Mouse (Mus musculus): Measurements from ENCODE around the gene Trpv3. TPM values are rescaled to one million over a fixed set of nuclear protein-coding genes. Genes with fewer than 3 reads are reported as not detected.

Trpv3 gene
- polyA plus RNA-seq, 1 experiment: not detected

DNA sequence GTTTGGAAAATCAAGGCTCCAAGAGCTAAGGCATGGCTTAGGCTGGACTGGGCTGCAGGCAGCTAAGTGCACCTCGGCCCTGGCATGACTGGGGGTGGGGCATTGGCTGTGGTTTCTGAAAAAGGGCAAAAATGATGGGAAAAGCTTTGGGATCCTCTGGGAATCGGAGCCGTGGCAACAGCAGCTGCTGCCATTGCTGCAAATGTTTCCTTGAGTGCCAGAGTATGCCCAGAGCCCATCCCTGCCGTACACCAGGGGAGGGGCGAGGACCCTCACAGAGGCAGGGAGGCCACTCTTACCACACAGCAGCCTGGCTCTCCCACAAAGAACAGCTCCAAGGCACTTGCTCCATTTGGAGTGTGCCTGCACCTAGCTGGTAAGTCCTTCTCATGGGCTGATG lies 33.2 kb upstream of the Trpv3 start, which contains the start of gene Trpv1:
TSS of gene Trpv1 (plus strand) at position 301 of the 400 bp plus-strand sequence.
- WGBS: 78% methylated on average over 5 of the region's 5 CpGs
- Histone ChIP-seq H3K27ac (ENCODE audit: control insufficient read depth, insufficient read depth, low read depth, low read length, poor library complexity) (no peak within 1 kb of the TSS), H3K4me1 (ENCODE audit: control insufficient read depth, insufficient read depth, low read length) (no peaks in the 10 kb centered on the region), H3K4me3 (replicated peaks; ENCODE audit: control insufficient read depth, low read depth, low read length) (no peak within 1 kb of the TSS)
- TF ChIP-seq CTCF (IDR thresholded peaks at IDR 0.05; ENCODE audit: control insufficient read depth, insufficient read depth, low read length): no peak
- TF ChIP-seq POLR2A (IDR thresholded peaks at IDR 0.05; ENCODE audit: borderline replicate concordance, control insufficient read depth, low read depth, low read length): no peak

DNA sequence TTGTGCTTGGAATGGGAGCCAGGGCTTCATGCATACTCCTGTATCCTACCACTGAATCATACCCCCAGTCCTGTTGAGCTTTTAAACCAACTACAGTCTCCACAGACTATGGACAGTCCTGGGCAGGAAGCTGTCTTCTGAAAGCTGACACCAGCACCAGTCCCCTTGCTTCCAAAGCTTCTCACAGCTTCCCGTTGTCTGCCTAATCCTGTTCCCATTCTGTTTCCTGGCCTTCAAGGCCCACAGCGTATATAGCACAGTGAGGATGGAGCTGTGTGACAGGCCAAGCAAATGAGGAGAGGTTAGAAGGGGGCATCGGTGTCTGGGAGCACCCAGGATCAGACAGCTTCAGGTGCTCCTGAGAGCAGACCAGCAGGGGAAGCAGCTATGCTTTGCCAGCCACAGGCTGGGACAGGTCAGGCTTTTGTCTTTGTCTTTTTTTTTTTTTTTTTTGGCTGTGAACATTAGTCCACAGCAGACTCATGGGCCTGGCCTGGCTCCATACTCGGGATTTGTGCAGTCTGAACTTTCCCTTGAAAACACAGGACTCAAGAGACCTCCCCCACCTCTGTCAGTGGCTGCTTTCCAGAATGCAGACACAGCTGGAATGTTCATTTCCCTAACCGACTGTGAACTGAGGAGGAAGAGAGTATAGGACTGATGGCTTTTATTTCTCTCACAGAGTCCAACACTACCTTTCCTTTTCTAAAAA lies 31.0 kb upstream of the Trpv3 start:
- no peak for TF ChIP-seq CTCF (IDR thresholded peaks at IDR 0.05; ENCODE audit: control insufficient read depth, insufficient read depth, low read length)
- TF ChIP-seq POLR2A (IDR thresholded peaks at IDR 0.05; ENCODE audit: borderline replicate concordance, control insufficient read depth, low read depth, low read length): no peak
- WGBS: 32% methylated on average over 5 of the region's 5 CpGs
- Histone ChIP-seq H3K27ac (ENCODE audit: control insufficient read depth, insufficient read depth, low read depth, low read length, poor library complexity) (no peak overlapping the region), H3K4me3 (replicated peaks; ENCODE audit: control insufficient read depth, low read depth, low read length) (no peak overlapping the region), H3K4me1 (ENCODE audit: control insufficient read depth, insufficient read depth, low read length) (no peaks in the 10 kb centered on the region)

DNA sequence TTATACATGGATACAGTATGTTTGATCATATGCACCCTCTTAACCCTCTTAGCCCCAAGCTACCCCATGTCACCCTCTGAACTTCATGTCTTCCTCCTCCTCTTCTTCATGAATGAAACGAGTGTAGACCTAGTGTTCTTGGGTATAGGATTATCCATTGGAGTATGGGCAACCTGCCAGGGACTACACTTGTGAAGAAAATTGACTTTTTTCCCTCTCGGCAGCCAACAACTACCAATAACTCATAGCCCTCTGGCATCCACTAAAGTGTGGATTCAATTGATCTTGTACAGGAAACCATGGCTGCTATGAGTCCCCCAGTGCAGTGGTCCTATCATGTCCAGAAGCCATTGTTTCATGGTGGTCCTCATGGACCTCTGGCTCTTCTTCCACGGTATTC lies 30.5 kb upstream of the Trpv3 start:
- 69% methylated on average over 3 of the region's 3 CpGs for WGBS
- no peak overlapping the region for H3K4me3 ChIP-seq (replicated peaks; ENCODE audit: control insufficient read depth, low read depth, low read length)
- TF ChIP-seq CTCF (IDR thresholded peaks at IDR 0.05; ENCODE audit: control insufficient read depth, insufficient read depth, low read length) (no peak), POLR2A (IDR thresholded peaks at IDR 0.05; ENCODE audit: borderline replicate concordance, control insufficient read depth, low read depth, low read length) (no peak)
- H3K27ac ChIP-seq (ENCODE audit: control insufficient read depth, insufficient read depth, low read depth, low read length, poor library complexity): no peak overlapping the region
- H3K4me1 ChIP-seq (ENCODE audit: control insufficient read depth, insufficient read depth, low read length): no peaks in the 10 kb centered on the region

DNA sequence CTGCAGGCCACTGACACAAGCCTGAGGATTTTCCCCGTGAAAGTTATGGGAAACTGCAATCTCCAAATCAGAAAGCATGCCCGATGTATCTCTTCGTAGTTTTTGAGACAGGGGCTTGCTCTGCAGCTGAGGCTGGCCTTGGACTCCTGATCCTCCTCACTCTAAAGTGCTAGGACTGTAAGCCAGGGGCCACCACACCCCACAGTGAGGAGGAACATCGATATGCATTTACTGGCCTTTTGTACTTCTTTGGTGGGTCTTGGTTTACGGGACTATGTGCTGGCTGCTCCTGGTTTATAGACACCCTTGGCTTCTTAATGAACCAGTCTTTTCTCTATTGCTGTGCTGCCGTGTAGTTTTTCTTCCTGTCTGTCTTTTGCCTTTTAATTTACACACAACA lies 25.0 kb upstream of the Trpv3 start:
- TF ChIP-seq CTCF (IDR thresholded peaks at IDR 0.05; ENCODE audit: control insufficient read depth, insufficient read depth, low read length) (no peak), POLR2A (IDR thresholded peaks at IDR 0.05; ENCODE audit: borderline replicate concordance, control insufficient read depth, low read depth, low read length) (no peak)
- 76% methylated on average over 6 of the region's 6 CpGs for WGBS
- Histone ChIP-seq H3K4me1 (ENCODE audit: control insufficient read depth, insufficient read depth, low read length) (no peaks in the 10 kb centered on the region), H3K27ac (ENCODE audit: control insufficient read depth, insufficient read depth, low read depth, low read length, poor library complexity) (no peak overlapping the region), H3K4me3 (replicated peaks; ENCODE audit: control insufficient read depth, low read depth, low read length) (no peak overlapping the region)

DNA sequence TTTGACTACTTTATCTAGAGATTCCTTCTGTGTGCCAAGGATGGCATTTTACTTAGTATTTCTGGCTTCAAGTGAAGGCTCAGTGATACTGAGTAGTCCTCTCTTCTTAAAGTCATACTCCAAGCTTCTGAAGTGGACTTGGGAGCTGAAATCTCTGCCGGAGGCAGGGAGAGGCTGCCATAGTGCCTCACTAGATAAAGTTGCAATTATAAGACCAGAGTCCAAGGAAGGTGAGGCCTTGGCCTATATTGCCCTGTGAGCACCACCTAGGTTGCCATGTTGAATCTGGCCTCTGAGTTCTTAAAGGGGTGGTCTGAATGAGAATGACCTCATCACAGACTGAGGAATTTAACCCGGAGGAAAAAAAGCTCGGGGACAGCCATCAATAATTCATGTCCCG lies 24.4 kb upstream of the Trpv3 start:
- Histone ChIP-seq H3K4me3 (replicated peaks; ENCODE audit: control insufficient read depth, low read depth, low read length) (no peak overlapping the region), H3K4me1 (ENCODE audit: control insufficient read depth, insufficient read depth, low read length) (no peaks in the 10 kb centered on the region), H3K27ac (ENCODE audit: control insufficient read depth, insufficient read depth, low read depth, low read length, poor library complexity) (no peak overlapping the region)
- TF ChIP-seq POLR2A (IDR thresholded peaks at IDR 0.05; ENCODE audit: borderline replicate concordance, control insufficient read depth, low read depth, low read length) (no peak), CTCF (IDR thresholded peaks at IDR 0.05; ENCODE audit: control insufficient read depth, insufficient read depth, low read length) (no peak)
- 81% methylated on average over 4 of the region's 4 CpGs for WGBS

DNA sequence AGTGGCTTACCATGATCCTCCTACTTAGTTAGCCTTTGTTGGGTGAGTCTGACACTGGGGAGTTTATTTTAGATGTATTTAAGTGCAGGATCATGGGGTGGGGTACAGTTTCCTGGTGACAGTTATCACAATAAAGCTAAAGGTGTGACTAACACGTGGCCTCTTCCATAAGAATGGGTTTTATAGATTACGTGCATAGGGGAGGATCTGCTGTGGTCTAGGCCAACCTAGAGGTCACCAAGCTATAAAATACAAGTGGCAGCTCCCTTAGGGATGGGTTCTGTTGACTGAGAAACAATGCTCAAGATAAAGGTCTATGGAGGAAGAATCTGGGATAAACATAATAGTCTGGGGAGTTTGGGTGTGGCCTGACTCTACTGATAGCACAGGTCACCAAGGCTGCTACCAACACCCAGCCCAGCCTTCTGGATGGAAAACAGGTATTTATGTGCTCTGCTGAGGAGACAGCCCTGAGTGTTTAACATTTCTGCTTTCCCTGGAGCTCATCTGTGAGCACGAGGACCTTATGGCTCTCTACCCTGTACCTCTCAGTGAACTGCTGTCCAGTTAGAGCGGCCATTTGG lies 9.7 kb upstream of the Trpv3 start:
- Histone ChIP-seq H3K27ac (ENCODE audit: control insufficient read depth, insufficient read depth, low read depth, low read length, poor library complexity) (no peak overlapping the region), H3K4me1 (ENCODE audit: control insufficient read depth, insufficient read depth, low read length) (no peaks in the 10 kb centered on the region), H3K4me3 (replicated peaks; ENCODE audit: control insufficient read depth, low read depth, low read length) (no peak overlapping the region)
- TF ChIP-seq CTCF (IDR thresholded peaks at IDR 0.05; ENCODE audit: control insufficient read depth, insufficient read depth, low read length) (no peak), POLR2A (IDR thresholded peaks at IDR 0.05; ENCODE audit: borderline replicate concordance, control insufficient read depth, low read depth, low read length) (no peak)
- 78% methylated on average over 4 of the region's 4 CpGs for WGBS

DNA sequence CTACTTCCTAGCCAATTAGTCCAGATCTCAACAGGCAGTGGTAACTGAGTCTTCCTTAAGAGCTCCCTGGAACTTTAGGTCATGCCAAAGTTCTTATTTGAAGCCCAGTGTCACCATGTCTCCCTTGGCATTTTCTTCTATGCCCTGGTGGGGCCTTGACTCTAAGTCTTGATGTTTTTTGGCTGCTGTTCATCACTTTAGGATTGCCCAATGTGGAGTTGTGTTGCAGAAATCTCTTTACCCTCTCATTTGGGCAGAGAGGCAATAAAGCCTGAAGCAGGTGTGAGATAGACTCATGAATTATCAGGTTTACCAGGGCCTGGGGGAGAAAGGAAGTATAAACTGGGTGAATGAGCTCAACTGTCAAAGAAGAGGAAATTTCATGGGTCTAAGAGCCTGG lies 8.5 kb upstream of the Trpv3 start:
- no peak overlapping the region for H3K4me3 ChIP-seq (replicated peaks; ENCODE audit: control insufficient read depth, low read depth, low read length)
- H3K27ac ChIP-seq (ENCODE audit: control insufficient read depth, insufficient read depth, low read depth, low read length, poor library complexity): no peak overlapping the region
- H3K4me1 ChIP-seq (ENCODE audit: control insufficient read depth, insufficient read depth, low read length): no peaks in the 10 kb centered on the region
- no peak for TF ChIP-seq CTCF (IDR thresholded peaks at IDR 0.05; ENCODE audit: control insufficient read depth, insufficient read depth, low read length)
- TF ChIP-seq POLR2A (IDR thresholded peaks at IDR 0.05; ENCODE audit: borderline replicate concordance, control insufficient read depth, low read depth, low read length): no peak

DNA sequence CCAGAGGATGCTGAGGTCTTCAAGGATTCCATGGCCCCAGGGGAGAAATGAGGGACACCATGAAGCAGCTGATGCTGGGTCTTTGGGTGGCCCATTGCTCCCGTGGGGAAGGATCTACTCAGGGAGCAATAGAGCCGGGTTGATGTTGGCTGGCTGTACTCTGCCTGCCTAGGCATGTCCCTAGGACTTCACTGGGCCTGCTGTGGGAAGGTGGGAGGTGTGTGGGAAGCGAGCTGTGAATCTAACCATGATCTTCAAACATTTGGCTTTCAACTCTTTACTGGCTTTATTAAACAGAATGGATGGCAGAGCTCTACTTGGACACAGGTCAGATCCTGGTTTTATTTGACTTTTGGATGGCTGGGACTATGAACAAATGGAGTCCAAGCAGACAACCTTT lies 6.7 kb upstream of the Trpv3 start:
- Histone ChIP-seq H3K4me1 (ENCODE audit: control insufficient read depth, insufficient read depth, low read length) (no peaks in the 10 kb centered on the region), H3K4me3 (replicated peaks; ENCODE audit: control insufficient read depth, low read depth, low read length) (no peak overlapping the region), H3K27ac (ENCODE audit: control insufficient read depth, insufficient read depth, low read depth, low read length, poor library complexity) (no peak overlapping the region)
- TF ChIP-seq POLR2A (IDR thresholded peaks at IDR 0.05; ENCODE audit: borderline replicate concordance, control insufficient read depth, low read depth, low read length) (no peak), CTCF (IDR thresholded peaks at IDR 0.05; ENCODE audit: control insufficient read depth, insufficient read depth, low read length) (no peak)
- WGBS: 70% methylated on average over 3 of the region's 3 CpGs
